Mouse (Mus musculus) T-cell, adult 2 months (primary cell): ENCODE data around the gene Gna13.

Experiments used
- DNase-seq: peaks from one replicate; pipeline ENCODE4 v3.0.0; 2022; ENCODE audit warnings: low spot score

The Gna13 gene

DNA sequence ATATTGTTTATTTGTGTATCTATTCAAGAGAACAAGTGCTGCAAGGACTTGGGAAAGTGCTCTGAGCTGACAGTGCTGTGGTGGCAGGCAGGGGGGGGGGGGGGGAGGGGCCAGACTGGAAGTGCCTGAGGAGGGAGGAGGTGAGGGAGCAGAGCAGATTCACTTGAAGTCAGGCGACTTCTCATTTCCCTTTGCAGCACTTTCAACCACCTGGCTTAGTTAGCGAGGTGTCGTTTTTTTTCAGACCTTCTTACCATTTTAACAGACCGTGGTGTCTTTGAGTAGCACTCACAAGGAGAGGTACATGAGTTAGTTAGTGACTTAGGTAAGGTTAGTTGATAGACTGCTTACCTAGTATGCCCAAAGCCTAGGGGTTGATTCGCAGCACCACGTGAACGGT is 12.8 kb downstream of the Gna13 start:
- peak; percentile 58 for DNase-seq

DNA sequence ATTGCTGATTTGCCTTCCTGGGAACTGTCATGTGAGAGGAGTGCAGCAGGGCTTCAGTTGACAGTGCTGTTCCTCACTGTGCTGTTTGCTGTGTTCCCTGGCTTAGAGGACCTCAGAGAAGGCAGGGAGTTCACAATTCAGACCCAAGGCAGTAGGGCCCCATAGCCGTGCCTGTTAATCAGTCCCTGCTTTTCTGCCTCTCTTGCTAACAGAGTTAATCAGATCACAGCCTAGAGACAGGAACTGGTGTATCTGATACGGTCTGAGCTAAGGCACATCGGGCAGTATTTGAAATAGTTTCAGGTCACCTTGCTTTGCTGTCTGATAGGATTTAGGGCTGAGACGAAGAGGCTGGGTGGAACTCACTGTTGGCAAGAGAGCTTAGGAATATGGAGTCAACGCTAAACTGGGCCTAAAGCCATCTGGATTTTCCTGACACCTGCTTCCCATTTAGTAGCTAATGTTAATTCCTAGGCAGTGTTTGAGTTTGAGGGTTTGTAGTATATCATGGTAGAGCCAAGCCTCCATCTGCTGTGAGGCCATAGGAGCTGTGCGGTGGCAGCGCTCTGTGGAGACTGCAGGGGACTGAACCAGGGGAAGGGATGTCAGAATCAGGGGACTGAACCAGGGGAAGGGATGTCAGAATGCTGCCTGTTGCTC is 14.0 kb downstream of the Gna13 start:
- no peak for DNase-seq

DNA sequence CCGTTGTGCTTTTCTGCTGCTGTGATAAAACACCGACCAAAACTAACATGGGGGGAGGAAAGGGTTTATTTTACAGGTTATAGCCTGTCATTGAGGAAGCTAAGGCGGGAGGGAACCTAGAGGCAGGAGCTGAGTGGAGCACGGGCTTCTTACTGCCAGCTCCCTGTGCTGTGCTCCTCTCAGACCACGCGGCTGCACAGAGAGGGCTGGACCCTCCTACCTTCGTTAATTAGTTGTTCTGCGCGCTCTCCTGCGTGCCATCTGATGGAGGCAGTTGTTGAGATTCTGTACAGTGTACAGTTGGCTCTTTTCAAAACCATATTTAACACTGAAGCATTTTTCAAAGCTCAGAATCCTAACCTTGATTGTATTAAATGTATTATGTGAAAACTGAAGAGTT is 14.8 kb downstream of the Gna13 start:
- no peak for DNase-seq

DNA sequence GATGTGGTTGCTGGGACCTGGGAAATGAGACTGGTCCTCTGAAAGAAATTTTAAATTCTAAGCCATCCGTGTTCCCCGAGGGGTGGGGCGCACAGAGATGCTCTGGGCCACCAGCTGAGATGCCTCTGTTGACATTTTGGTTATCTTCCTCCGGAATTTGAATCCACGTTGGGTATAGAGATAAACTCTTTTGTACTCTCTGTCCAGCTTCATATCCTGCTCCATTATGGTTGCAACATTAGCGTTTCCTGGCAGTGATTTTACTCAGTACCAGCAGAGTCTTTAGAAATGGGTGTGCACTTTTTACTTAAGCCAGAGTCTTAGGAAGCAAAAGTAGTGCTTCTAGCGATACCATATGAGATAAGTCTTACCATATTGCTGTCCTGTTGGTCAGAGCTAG is 15.4 kb downstream of the Gna13 start:
- no peak for DNase-seq

DNA sequence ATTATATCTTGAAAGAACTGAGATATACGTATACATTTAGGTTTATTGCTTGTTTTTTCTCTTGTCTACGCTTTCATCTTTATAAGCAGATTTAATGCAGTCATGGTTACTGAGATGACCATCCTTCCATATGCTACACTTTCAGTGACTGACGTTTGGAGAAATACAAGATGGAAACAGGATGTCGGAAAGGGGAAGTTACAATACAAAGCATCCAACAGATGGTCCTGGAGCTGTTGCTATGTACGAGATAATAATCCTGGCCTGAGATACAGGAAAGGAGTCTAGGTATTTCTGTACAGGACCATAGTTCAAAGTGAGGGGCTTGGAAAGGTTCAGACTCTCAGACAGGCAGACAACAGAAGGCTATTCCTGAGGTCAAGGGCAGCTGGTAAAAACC is 18.0 kb downstream of the Gna13 start:
- DNase-seq, result no peak

DNA sequence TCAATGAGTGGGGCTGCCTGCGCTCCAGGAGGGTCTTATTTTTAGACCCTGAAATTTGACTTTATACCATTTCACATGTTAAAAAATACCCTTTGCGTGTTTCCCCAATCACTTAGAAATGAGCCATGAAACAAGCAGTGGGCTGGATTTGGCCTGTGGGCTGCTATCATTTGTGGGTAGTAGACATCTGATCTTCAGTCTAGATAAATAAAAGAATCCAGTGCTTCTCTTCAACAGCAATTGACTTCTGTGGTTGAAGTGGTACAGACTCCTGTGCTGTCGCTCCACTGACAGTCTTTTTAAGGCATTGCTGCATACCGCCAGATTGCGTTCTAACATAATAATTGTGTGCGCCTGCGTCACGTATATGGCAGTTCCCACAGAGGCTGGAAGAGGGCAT is 22.7 kb downstream of the Gna13 start:
- DNase-seq, result no peak

DNA sequence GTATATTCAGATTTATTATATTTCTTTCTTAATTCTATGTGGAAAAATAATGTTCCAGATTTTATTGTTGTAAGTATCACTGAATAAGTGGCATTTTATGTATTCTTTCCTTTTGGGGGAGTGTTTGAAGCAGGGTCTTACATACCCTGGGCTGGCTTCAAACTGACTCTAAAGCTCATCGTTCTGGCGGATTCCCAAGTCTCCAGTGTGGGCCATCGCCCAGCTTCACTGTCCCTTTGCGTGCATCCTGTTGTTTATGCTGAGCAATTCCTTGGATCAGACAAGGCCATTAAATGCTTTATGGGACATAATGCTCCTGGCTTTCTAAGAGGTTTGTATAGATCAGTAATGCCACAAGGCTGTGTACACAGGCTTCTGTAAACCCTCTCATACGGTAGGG is 26.4 kb downstream of the Gna13 start:
- DNase-seq, result no peak

DNA sequence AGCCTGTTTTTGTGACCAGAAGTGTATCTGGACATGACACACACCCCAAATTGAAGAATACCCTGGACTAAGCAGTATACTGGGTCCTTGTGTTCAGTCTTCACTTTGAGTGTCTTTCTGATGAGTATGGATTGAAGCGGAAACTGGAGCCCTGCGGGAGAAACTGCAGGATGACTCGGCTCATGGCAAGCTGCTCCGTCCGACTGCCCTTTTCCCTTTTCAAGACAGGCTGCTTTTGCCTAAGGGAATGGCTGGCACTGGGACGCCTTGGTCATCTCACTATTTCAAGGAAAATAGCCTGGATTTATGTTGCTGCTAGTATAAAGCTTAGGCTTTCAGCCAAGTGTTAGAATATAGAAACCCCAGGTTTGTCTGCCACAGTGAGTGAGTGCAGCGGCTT is 28.6 kb downstream of the Gna13 start:
- no peak for DNase-seq

DNA sequence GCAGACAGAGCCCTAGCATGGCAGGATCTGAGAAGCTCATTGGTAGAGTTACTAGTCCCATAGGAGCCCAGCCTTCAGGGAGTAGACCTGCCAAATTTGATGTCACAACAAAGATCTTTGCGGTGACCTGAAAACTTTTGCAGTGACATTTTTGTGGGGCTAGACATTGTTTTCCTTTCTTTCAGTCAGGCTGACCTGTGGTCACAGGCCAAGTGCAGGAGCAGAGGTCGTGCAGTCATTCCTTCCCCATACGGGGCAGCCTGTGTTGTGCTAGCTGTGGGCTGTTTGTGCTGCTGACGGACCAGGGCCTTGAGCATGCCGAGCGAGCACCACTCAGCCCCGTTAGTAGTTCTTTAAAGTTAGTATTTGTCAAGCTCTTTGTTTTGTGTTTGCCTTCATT is 29.1 kb downstream of the Gna13 start:
- DNase-seq, result no peak

DNA sequence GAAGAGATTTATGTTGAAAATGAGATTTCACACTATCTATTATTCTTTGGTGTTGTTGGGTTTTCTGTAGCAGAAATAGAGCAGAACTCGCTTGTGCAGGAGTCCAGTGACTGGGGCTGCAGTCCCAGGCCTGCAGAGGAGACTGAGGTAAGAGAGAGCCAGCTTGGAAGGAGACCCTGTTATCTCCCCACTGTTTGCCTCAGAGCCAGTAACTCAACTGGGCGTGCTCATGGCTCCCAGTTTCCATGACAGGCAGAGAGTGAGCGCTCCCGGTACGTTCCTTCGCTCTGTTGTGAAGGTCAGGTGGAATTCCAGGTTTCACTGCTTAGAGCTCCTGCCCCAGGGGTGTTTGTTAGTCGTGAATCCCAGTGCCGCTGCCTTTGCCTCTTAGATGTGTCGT is 30.0 kb downstream of the Gna13 start:
- DNase-seq, result no peak

DNA sequence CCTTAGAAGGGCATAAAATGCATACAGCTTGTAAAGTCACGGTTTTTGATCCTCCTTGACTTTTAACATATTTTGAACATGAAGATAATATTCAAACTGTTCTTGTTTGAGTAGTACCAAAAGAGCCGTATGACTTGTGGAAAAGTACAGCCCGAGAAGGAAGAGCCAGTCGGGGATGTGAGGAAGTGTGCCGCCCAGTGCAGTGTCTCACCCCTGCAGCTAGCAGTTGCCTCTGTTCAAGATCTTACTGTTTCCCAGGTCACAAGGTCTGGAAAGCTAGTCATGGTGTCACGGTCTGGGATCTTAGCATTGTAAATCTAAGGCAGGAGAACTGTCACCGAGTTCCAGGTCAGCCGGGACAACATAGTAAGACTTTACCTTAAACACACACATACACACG is 32.1 kb downstream of the Gna13 start:
- DNase-seq, result no peak

DNA sequence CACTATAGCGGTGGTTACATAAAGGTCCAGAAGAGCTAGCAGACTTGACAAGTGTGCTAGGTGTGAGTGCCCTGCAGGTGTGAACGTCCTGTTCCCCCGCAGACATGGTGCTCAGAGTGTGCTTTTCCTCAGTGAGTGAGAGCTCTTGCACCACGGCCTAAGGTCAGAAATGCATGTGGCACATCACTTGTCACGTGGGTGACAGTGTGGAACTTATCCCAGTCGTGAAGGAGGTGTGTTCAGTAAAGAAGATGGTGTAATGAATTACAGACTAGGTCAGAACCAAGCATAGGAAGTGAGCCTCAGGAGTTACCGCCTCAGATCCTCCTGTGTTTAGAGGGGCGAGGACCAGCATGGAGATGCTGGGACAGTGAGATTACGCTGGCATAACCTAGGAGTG is 32.7 kb downstream of the Gna13 start:
- DNase-seq, result no peak

DNA sequence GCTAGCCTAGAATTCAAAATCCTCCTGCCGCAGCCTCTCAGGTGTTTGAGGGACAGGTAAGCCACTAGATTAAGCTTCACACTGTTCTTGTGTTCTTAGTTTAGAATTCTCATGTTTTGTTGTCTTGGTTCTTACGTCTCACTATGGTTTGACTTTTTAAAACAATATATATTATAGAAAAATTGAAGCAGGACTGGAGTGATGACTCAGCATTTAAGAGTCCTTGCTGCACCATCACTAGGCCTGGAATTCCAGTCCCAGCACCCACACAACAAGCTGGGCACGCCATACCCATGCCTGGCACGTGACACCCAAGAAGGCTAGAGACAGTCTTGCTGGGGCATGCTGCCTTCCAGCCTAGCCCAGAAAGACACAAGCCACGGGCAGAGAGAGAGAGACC is 43.8 kb downstream of the Gna13 start:
- no peak for DNase-seq

DNA sequence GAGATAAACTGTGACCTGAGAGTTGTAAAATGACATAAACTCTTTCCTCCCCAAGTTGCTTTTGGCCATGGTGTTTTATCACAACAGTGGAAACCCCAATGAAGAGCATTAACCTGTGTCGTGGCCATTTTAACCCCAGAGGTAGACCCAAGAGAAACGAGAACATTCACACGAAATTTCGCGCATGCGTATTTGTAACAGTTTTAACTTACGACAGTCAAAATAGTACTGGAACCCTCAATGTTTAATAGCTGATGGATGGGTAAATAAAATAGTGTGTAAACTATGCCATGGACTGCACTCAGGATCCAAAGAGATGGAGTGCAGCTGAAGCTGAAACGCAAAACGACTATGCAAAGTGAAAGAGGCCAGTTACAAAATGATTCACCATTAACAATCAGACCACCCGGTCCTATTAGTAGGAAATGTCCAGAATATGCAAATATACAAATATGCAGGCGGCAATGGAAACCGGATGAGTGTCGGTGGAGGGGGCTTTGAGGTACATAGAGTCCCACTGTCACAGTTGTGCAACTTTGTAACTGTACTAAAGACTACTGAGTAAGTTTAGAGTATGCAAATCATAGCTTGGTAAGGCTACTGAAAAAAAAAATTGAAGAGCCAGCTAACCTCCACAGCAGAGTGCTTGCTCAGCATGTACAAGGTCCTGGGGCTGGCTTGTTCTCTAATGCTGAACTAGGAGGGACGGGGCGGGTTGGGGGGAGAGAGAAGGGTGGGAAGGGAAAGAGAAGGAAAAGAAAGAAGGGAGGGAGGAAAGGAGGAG is 47.8 kb downstream of the Gna13 start:
- DNase-seq, result no peak

DNA sequence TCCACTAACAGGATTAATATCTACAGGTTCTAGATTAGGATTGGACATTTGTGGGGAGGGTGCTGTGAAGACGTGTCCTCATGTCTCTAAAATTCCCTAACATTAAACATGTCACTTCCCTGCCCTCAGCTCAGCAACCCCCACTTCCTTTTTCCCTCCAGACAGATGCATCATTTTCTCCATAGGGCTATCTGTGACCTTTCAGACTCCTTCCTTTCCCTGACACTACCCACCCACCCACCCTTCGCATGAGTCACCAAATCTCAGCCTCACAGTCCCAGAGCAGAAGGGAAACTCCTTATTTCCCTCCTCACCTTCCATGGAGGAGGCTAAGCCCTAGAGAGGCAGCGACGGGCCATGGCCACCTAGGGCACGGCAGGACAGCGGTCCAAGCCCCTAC is 51.0 kb downstream of the Gna13 start, which contains the start of gene 9930022D16Rik:
Gene 9930022D16Rik (plus strand): TSS at position 301 of the 400 bp plus-strand sequence.
- DNase-seq, result no peak

DNA sequence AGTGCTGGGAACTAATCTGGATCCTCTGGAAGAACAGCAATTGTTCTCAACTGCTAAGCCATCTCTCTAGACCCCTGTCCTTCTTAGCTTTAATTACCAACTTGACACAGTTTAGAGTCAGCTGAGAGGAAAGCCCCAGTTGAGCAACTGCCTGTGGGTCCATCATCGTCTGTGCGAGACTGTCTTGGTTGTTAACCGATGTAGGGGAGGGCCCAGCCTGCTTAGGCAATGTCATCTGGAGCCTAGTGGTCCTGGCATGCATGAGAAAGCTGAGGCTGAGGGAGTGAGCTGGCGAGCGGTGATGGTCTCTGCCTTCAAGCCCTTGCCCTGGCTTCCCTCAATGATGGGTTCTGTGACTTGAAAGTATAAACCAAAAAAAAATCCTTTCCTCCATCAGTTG is 52.2 kb downstream of the Gna13 start:
- no peak for DNase-seq

DNA sequence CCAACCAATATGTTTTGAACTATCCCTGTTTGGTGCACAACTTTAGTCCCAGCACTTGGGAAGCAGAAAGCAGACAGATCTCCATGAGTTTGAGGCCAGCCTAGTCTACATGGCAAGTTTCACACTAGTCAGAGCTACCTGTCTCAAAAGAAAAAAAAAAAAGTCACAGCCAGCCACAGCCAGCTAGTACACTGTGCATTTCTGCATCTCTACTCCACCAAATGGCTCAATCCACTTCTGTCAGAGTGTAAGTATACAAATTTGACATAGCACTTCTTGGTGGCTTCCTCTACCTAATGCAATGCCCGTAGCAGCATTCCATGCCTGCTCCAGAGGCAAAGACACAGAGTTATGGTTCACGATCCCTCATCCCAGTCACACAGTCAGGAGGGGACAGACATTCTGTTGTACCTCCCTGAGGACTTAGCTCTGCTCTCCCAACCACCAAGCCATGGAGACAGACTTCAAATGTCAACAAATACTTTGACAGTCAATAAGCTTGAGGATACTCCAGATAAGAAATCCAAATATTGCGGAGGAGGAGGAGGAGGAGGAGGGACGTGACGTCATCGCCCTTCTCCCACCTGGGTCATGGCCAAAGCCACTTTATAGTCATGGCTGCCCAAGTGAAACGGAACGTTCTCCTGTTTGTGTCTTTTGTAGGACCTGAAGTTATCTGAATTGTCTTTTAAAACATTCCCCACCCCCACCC is 54.2 kb downstream of the Gna13 start:
- no peak for DNase-seq

DNA sequence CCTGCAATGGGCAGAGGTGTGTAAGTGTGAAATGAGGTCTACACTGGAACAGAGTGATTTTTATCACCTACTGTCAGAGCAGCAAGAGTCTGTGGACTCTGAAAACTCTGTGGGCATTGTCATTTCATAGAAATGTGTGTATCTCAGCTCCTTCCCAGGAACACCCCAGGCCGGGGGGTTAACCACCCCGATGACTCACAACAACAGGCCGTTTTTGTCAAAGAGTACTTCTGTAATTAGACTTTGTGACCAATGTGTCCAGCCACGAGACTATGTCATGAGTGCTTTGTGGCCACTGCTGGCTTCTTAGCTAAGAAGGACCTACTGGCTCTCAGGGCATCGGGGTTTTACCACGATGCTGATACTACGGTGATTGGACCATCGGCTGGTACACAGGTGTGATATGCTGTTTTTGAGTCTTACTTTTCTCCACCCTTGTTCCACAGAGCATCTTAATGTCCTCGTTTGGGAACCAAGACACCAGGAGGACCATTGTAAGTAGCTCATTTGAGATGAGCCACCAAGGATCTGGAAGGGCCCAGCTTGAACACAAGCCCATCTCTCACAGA is 54.9 kb downstream of the Gna13 start:
- no peak for DNase-seq

DNA sequence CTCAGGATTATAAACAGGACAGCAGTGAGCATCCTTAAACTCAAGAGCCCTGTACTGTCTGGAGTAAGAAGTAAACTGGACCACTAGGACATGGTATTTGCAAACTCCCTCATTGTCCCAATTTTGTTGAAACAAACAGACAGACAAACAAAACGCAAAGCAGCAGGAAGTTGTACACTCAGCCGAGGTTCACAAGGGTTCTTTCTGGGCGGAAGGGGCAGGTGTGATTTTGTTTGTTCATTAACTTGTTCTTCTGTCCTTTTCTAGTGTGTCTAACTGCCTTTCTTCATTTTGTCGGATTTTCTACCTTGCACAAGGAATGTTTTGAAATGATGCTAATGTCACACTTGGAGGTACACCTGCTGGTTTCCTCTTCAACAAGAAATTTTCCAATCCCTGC is 56.8 kb downstream of the Gna13 start:
- peak; percentile 40 for DNase-seq

DNA sequence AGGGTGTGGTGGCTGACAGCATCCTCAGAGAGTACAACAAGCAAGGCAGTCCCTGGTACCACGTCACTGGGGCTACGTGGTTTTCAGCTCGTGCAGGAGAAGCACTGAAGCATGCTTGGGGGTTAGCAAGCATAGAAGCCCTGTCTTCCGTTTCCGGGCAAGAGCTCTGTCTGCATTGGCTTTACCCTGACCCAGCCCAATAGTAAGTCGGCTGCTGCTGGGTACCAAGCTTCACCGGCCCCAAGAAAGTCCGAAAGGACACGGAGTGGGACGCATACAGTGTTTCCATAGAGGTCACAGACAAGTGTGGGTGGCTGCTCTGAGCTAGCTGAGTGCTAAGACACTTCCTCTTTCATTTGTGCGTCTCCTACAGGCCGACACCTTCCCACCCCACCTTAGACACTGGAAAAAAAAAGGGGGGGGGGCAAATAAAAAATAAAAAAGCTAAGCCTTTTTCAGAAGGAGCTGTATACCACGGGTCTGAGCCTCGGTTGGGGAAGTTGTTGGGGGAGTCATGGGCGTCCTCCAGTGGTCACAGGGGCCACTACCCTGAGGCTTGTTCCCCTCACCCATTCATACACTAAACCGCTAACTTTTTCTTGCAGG is 57.4 kb downstream of the Gna13 start:
- peak; percentile 93 for DNase-seq

DNA sequence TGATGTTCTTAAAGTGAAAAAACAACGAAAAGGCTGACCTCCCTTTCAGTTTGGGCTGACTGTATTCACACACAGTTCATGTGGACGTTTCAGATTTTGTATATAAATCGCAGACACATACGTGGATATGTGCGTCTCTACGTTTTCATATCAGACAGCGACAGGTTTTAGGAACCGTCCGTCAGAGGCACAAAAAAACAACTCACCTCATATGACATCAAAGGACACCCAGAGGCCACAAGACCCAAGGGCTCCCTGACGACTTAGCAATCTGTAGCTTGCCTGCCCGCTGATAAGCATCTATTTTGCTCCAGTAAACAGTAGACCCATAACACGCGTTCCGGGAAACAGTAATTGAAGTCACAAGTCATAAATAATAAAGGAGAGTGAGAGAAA is 57.9 kb downstream of the Gna13 start:
- peak; percentile 84 for DNase-seq

DNA sequence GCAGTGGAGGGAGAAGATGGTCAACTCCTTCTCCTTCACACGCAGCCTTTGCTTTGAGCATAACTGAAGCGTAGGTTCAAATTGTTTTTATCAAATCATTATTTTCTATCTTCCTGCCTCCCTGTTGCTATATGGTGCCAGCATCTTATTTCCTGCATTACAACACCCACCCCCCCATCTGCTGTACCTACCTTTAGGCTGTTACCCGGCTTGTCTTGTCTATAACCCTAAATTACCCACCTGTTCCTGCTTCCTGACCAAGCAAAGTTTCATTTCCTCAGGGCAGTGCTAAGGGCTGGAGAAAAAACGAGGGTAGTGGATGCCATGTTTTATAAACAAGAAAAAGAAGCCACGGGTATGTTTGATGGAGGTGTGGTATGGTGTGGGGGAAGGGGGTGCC is 58.6 kb downstream of the Gna13 start:
- no peak for DNase-seq
